Mouse (Mus musculus): ENCODE measurements around the gene Nedd4.

DNA sequence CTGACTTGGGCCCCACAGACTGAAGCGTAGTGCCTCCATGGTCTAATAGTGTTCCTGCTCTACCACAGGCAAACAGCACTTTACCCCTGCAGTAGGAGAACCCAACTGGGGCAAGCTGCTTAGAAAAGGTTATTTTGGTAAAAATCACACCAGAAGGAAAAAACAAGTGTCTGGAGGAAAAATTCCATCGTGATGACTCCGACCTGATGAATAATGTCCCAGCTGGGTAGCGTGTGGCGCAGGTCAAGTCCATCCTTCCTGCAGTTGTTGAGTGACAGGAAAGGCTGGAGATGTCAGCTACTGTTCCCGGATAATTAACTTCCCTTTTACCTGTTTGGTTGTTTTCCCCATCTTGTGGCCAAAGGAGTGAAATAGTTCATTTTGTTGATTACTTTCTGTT, 41.6 kb downstream of the Nedd4 start:
- no peak for TF ChIP-seq EP300 (IDR thresholded peaks at IDR 0.05; ENCODE audit: insufficient read depth, low read depth, low read length)
- TF ChIP-seq POLR2A (IDR thresholded peaks at IDR 0.05; ENCODE audit: insufficient read depth, low read depth, low read length), result no peak
- TF ChIP-seq CTCF (IDR thresholded peaks at IDR 0.05), result no peak
